Mouse (Mus musculus) testis, postnatal 14 days (tissue): ENCODE data around the gene Lrrc39.
"Not testable (repeated sequence)": the region's sequence is repeated elsewhere in the genome, so short reads cannot be mapped to it uniquely, and the experiment has no call there.

Experiments used
- DNase-seq: peaks from one replicate; pipeline ENCODE4 v3.0.0; 2021; ENCODE audit warnings: low spot score

Lrrc39 gene

DNA sequence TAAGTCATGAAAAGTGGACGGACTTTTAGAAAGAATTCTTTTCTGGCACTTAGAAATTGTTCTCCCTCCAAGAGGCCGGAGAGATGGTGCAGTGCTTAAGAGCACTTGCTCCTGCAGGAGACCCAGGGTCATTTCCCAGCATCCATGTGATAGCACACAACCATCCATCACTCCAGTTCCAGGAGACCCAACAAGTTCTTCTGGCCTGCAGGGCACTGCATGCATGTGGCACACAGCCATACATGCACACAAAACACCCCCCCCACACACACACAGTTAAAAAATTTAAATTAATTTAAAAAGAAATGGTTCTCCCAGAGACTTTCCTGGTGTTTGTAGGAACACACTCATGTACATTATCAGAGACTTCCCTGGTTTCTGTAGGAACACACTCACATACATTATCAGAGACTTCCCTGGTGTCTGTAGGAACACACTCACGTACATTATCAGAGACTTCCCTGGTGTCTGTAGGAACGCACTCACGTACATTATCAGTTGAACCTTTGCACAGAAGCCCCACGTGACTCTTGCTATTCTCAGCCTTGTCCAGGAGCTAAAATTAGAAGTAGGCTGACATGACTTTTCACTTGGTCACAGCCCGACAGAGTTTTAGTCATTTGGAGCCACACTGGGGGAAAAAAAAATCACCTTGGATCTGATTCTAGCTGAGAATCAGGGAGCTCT, at the start of gene Lrrc39:
TSS of gene Lrrc39 (plus strand) at position 566 of the 687 bp plus-strand sequence.
- DNase-seq, result no peak

DNA sequence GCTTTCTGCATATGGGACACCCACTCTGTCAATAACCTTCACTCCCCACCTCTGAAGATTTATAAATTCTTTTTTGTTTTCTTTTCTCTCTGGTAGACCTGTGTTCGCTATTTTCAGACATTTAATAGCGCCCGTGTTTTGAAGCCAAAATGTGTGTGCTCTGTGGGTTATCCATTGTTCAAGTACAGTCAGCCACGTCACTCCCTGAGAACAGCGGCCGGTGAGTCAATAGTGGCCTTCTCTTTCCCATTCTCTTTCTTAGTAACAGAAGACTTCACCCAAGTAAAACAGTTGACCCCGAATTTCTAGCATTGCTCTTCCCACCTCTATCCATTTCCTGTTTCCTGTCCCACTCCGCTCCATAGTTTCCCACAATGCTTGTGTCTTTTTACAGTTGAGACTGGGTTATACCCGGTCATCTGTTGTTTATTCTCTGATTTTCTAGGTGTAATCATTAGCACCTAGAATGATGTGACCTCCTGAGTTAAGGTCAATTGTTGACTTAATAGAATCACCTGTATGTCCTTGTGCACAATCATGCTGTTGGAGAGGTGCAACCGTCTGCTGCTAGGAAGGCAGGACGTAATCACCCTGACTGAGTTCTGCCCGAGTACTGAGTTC, 42.5 kb upstream of the Lrrc39 start:
- DNase-seq, result no peak

DNA sequence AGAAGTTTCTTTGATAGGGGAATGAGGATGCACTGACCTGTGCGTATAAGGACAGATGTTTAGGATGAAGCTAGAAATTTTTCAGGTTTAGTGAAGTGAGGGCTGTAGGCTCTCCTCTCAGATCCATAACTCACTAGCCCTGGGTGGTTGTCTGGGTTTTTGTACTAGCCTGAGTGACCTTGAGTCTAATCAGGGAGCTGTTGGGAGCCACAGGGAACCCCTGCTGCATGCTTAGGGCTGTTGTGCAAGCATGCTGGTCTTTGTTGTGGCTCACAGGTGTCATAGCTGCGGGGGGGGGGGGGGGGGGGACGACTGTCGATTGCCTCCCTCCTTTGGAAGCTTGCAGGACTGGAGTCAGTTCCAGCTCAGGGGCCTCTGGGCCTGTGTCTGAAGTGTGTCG, 33.0 kb upstream of the Lrrc39 start:
- DNase-seq, result no peak

DNA sequence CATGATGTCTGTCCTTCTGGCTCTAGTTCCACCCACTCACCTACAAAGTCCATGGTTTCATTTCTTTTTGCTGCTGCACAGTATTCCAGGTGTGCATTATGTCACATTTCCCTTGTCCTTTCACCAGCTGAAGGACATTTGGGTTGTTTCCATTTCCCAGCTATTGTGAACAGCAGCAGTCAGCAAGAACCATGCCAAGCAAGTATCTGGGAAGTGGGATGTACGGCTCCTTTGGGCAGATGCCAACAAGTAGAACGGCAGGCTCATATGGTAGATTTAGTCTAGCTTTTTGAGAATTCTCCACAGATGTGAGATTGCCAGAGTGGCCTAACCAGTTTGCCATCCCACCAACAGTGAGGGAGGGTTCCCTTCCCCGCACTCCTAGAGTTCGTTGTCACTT, 31.9 kb upstream of the Lrrc39 start:
- DNase-seq, result no peak

DNA sequence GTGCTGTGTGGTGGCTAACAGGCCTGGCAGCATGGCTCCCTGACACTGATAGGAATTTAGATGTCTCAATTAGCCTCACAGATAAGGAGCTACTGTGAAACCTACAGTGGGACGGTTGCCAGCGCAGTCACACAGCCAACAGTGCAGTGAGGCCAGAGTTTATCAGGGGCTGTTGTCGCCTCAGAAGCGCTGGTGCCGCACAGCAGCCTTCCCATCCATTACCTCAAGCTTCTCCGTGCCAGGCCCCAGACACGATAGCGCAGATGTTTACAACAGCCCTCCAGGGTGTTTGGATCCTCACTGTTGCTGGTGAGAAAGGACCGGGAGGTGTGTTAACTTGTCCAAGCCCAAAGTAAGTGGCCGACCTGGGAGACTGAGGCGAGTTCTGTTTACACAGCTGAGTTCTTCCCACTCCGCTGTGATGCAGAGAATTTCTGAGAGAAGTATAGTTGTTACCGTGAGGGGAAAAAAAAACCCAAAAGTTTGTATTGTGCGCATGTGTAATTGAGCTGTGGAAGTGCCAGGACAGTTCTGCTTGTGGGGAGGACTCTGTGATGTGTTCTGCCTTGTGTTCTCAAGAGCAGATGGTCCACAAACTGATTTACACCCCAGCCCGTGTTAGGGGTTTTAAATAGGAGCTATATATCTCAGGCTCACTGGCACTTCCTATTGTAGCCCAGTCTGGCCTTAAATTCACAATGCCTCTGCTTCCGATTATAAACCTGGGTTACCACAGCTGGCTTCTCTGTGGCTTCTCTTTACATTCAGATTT, 26.2 kb upstream of the Lrrc39 start:
- no peak for DNase-seq

DNA sequence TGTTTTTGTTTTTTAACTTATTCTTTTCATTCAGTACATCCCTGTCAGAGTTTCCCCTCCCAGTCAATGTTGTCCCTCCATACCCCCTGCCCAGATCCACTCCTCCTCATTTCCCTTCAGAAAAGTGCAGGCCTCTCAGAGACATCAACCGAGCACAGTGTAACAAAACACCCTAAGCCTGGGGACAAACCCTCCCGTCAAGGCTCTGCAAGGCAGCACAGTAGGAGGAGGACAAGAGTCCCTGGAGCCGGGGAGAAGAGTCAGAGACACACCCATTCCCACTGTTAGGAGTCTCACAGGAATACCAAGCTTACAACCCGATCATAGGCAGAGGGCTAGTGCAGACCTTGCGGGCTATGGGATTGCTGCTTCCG, 25.6 kb upstream of the Lrrc39 start:
- no peak for DNase-seq

DNA sequence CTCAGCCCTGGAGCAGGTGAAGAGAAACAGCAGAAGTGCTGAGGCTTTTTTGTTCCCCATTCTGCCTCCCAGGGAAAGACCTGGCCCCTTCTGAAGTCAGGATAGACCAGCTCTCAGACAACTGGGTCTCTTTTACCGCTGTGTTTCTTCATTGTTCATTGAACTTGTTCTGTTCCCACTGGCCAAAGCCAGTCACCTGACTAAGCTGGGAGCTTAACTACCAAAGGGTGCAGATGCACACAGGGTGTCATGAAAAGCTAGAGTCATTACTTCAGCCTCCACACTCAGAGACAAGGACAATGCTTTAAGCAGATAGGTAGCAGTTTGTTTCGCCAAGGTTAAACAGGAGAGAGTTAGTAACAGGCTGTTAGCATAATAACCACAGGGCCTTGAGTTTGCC, 20.7 kb upstream of the Lrrc39 start:
- no peak for DNase-seq

DNA sequence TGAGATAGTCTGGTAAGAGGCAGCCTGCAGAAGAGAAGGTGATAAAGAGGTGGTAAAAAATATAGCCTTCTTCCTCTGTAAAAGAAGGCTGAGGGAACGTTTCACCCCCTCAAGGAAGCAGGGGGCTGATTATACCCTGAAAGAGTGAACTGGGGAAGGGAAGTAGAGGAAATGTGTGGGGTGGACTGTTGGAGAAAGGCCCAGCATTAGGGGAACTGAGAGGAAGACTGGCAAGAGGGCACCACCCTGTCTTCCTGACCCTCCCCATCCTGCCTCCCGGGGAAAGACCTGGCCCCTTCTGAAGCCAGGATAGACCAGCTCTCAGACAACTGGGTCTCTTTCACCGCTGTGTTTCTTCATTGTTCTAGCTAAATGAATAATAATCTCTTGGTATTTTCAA, 20.2 kb upstream of the Lrrc39 start:
- no peak for DNase-seq

DNA sequence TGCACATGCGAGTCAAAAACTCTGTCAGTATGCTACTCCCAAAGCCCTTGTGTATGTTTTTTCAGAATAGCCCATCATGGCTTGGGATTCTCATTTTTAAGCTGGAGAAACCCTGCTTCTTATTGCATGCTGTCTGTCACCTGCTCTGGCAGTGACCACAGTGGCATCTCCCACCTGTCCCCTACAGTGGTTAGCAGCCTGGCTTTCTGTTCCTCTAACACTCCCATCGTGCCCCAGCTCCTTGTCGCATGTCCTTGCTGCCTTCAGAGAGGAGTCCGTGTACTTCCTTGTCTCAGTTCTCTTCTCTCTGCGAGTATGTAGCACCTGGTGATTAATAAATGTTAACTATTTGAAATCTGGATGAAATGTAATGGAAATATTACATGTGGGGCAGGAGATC, 15.3 kb upstream of the Lrrc39 start:
- DNase-seq, result no peak

DNA sequence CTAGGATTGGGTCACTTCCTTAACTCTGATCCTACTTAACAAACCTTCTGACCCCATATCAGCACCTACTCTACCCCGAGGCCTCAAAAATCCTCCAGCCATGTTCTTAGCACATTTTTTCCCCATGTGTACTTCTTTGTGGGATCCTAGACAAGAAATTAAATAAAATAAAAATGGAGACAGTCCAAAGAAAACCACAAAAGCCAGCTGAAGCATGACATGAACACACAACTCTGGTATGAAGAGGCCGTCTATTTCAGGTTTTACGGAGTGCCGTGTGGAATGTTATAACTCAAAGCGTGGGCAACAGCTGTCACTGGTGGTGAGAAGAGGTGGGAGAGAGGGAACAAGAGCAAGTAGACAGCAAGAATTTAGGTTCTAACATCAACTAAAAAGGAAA, 11.4 kb upstream of the Lrrc39 start:
- DNase-seq, result no peak

DNA sequence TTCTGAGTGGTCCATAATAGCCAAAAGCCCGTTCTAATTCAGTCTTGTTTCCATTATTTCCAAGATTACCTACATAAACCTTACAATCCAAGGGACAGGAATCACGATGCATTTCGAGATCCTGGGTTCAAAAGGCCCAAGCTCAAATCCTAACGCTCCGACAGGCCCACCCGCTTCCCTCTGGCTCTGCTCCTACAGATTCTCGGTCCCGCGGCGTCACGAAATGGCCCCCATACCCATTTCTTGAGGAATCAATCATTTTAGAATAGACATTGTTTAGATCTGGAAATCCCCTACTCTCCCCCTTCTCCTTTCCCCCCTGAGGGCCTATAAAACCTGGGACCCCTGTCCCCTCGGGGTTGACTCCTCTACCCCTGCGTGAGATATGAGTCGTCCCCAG, 1.5 kb upstream of the Lrrc39 start:
- not testable (repeated sequence) for DNase-seq

DNA sequence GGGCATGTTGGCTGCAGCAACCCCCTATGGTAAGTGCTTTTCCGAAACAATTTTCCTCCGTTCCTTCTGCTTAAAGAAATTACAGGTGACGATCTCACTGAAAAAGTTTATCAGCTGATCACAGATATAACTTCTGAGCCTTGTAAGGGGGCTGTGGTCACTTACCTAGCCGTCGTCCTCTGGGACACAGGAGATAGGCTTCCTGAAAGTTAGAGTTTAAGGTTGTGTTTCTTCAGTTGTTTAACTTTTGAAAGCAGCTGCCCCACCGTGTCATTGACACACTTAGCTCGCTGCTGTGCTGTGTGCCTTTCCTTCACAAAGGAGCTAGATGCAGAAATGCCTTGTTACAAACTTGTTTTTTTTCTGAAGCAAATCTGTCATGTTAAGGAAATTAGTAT, 321 bp downstream of the Lrrc39 start:
- DNase-seq, result no peak

DNA sequence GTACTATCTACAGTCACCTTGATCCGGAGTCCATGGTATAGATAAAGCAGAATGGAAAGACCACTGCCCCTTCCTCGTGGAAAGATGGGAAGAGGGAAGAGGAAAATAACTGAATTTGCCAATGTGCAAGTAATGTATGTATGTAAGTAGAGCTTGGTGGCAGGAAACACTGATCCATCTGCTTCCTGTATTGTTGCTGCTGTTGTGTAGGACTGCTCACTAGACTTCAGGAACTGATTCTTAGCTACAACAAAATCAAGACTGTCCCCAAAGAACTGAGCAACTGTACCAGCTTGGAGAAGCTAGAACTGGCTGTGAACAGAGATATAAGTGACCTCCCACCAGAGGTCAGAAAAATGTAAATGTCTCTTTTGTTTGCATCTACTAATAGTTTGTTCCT, 7.9 kb downstream of the Lrrc39 start:
- no peak for DNase-seq

DNA sequence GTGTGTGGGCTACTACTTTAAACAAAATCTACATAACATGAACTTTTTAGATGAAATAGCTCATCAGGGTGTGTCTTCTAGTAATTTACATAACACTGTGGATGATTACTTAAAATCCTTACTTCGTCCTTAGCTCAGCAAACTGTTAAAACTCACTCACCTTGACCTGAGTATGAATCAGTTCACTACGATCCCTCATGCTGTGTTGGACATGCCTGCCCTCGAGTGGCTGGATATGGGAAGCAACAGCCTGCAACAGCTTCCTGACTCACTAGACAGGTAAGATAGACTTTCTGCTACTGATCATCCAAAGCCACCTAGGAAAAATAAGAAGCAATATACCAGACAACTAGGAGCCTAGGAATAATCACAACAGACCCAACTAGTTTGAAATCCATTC, 14.5 kb downstream of the Lrrc39 start:
- no peak for DNase-seq

DNA sequence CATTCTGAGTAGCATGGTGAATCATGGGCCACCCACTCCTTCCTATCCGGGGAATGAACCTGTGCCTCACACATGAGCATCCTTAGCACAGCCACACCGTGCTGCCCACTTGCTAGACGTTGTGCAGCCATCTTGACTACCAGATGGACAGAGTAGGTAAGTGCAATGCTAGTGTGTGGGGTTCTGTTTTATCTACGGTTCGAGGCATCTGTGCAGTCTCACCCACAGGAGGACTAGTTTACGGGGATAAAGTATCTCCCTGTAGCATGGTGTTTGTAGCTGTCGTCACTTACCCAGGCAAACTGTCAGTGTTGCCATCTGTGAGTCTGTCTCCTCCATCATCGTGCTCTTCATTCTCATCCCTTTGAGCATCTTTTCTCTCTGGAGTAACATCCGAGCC, 19.4 kb downstream of the Lrrc39 start:
- no peak for DNase-seq

DNA sequence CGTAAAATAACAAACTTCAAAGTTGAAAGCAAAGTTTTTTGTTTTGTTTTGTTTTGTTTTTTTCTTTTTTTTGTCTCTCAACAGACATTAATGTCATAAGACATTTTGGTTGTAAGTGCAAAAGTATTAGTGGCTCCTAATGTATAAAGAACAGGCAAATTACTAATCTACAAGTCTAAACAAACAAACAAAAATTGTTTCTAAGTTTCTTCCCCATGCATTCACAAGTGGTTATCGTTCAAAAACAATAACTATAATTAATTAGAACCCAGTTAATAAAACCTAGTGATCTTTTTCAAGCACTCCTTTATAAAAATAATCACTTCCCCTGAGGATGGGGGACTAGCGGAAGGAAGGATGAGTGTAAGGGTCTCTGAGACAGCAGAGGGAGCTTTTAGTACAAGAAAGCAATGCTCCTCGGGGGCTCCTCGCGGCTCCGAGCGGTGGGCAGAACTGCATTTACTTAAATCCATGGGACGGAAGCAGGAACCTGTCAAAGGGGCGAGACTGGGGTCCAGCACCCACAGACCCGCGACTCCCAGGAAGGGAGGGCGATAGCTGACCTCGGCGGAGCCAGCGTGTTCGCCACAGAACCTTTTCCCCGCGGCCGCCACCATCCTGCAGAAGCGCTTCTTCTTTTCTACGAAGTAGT, 31.4 kb downstream of the Lrrc39 start:
- no peak for DNase-seq

DNA sequence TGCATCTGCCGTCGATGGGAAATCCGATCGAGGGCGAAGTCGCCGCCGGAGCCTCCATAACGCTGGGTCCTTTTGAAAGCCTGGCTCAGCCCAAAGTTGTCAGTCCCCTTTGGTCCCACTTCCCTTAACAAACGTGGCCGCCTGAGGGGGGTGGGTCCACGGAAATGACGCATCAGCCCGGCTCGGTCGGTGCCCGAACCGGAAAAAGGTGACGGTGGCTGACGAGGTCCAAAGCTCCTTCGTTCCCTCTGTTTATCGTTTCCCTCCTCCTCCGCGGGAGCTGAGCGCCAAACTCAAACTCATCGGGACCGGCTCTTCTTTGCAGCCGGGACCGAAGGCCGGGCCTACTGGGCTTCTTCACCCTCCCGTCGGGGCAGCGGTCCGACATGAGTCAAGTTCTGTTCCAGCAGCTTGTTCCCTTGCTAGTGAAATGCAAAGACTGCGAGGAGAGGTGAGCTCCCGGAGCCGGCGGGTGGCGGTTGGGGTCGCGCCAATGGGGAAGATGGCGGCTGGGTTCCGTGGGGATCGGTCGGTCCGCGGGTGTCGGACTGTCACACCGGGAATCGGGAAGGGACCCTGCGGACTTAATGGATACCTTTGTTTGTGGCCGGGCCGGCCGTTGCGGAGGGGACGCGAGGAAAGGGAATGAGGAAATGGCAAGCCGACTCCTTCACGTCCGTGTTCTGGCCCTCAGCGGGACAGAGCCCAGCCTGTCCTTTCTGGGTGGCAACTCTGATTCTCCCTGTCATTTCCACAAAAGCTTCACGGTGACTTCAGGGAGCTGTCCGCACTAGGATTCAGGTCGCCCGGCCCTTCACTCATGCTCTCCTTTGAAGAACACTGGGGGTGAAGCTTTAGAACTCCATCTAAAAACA, 32.2 kb downstream of the Lrrc39 start, which contains the start of gene Sass6:
TSS of gene Sass6 (plus strand) at position 255 of the 875 bp plus-strand sequence.
- DNase-seq, result peak; percentile 98

DNA sequence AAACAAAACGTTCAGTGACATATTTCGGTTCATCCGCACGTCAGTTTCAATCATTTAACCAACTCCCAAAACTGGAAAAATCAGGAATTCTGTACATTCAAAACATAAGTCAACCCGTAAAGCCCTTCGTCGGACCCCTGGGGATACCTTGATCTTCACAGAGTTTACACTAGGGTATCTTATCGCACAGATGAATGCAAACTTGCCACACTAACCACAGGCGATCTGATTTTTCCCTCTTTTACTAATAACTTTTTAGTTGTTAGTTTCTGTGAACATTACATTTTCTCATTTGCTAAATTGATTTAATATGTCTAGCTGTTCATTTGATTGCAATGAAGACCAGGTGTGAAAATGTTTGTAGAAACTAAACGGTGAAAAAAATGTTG, 32.8 kb downstream of the Lrrc39 start:
- no peak for DNase-seq

DNA sequence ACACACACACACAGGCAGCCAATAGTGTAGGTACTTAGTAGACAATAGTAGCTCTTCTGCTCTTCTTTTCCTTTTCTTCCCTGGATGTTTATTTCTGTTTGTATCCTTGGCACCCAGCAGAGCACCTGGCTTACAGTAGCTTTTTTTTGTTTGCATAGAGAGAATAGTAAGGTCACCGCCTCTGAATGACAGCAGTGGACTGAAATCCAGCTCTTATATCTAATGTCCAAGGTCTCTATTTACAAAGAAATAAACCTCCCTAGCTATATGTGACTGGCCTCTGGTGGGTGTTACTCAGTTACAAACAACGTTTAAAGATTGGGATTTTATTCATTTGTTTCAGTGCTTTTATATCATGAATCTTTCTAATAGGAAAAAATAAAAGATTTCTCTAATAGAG, 36.9 kb downstream of the Lrrc39 start:
- DNase-seq, result no peak

DNA sequence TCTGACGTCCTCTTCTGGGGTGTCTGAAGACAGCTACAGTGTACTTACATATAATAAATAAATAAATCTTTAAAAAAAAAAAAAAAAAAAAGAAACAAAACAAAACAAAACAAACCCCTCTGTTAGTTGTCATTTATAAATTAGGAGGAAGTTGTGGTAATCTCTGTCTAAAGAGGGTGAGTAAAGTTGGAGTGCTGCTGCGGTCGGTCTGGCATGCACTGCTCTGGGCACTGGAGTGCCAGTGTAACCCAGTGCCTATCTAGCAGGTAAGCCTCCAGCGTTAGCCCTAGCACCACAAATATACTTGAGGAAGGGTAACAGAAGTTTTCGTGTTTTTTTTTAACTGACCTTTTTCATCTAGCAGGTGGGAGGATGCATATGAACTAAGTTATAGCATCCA, 38.2 kb downstream of the Lrrc39 start:
- DNase-seq, result no peak

DNA sequence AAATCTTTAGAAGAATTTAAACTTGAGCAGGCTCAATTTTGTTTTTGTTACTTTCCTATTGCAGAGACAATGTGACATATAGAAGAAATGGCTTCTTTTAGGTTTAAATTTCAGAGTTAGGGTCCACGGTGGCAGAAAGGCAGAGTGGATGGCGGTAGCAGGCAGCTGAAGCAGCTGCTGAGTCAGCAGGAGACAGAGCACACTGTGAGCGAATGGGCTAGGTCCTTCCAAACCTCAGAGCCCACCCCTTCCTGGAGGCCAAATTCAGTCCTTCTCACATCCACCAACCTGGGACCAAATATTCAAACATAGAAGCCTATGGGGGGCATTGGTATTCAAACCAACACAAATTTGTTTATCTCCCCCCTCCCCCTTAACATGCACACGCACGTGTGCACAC, 39.0 kb downstream of the Lrrc39 start:
- no peak for DNase-seq

DNA sequence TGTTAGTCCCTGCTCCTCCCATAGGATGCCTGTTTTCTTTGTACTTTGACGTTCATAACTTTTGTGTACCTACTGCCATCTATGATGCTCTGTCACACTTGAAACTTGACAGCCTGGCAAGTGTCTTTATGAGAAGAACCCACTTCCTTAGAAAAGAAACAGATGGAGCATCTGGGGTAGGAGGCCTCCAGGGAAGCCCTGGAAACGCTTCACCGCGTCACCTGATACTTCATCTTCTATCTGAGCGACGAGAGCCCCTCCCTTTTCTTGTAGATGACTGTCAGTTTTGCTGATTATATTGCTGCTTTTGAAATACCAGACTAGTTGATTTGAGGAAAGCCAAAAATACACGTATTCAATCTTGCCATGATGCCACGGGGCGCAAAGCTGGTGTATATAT, 41.8 kb downstream of the Lrrc39 start:
- no peak for DNase-seq
